Mouse (Mus musculus) thymus, postnatal 0 days (tissue): ENCODE data around the gene Rgcc. TPM values are rescaled to one million over a fixed set of nuclear protein-coding genes. Genes with fewer than 3 reads are reported as not detected.

ENCODE experiments used
- DNase-seq: peaks from one replicate; pipeline ENCODE4 v3.0.0-alpha.2; 2015; ENCODE audit warnings: low spot score
- polyA plus RNA-seq: library from polyadenylated mRNA; unstranded; fragments of >200 nt; fragmentation: Nextera tagmentation; extraction: Ambion mirVana; gene quantifications from 2 replicates; pipeline ENCODE4 v1.2.1, GENCODE M21; 2015

The Rgcc gene
- polyA plus RNA-seq, 1 experiment from 2014 or later, result 560 TPM

DNA sequence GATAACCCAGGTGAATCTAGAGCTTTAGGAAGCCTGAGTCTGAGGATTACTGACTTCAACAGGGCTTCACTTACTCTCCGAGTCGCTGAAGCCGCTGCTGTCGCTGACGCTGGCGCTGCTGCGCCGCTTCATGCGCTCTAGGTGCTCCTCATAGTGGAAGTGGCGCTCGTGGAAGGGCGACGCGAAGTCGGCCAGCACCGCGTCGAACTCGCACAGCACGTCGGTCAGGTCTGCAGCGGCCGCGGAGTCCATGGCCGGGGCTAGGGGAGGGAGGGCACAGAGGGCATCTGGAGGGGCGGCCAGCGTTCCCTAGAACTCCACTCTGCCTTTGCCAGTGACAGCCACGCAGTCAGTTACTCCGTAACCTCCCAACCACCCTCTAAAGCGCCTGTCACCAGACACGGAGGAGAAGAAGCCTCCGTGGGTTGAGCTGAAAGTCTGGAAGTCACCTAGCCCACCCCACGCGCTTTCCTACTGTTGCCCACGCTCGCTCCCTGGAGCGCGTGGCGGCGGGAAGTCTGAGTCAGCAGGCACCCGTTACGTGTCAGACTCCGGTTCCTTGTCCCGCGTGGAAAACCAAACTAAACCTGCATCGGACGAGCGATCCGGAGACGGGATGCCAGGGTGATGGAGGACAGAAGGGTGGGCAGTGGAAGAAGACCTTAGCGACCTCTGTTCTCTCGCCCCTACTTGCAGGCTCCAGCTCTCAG, 649 bp downstream of the Rgcc start:
- DNase-seq, result peak; percentile 65

DNA sequence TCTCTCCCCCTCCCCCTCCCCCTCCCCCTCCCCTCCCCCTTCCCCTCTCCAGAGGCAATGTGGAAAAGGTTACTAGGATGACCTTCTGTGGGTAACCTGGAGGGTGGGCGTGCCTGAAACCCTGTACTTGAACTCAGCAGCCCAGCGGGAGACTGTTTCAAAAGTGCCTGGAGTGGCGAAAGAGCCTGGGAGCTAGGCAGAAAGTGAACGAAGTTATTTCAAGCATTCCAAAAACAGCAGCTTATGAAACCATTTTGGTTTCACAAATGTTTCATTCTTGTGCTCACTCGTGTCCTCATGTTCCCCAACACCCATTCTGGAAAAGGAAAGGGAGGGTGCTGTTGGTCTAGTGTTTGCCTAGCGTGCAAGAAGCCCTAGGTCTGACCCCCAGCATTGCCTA, 1.6 kb downstream of the Rgcc start:
- DNase-seq, result no peak

GRCm38 (mm10) chr14:79299230-79299629, 2.2 kb downstream of the Rgcc start:
- DNase-seq, result no peak

DNA sequence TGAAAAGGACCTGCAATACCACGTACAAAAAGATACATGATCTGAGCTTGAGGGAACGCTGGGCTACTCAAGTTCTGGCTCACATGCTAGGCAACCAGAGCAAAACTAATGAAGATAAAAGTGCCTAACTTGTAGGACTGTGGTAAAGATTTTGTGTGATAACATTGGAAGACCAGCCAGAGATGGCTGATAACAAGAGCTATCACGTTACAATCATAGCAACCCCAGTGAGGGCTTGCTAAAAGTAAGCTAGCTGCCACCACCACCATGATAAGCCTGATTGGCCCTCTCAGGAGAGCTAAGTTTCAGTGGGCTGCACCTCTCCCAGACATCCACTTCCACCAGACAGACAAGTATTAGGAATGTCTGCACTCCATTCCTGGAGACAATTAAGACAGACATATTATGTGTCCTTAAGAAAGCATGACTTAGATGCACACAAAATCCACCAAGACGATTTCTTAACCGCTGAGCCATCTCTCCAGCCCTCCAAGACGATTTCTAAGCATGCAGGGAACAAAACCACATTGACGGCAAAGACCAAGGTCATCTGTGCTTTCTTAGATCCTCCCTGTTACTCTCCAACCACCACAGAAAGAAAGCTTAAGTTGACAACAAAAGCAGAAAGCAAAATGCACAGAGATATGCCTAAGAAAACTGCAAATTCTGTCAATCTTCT, 3.0 kb downstream of the Rgcc start:
- DNase-seq, result no peak

GRCm38 (mm10) chr14:79296836-79297235, 4.6 kb downstream of the Rgcc start:
- DNase-seq, result no peak

- DNase-seq, result no peak
These were observed 5.2 kb downstream of the Rgcc start for GRCm38 (mm10) chr14:79296201-79296600.

- no peak for DNase-seq
These were observed 5.9 kb downstream of the Rgcc start for GRCm38 (mm10) chr14:79295579-79295978.

DNA sequence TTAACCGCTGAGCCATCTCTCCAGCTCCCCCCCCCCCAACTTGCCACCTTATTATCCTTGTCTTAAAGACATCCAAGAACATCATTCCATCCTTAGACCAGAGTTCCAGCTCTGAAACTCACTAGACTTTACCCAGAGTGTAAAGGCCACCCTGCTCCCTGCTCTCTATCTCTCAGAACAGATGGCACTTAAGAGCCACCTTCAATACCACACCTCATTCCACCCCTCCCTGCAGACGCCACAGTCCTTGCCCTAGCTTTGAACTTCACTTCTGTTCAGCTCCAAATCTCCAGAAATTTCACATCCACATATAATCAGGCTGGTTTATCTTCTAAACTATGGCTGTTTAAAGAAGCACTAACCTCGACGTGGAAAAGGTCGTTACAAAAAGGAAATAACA, 6.5 kb downstream of the Rgcc start:
- no peak for DNase-seq

DNA sequence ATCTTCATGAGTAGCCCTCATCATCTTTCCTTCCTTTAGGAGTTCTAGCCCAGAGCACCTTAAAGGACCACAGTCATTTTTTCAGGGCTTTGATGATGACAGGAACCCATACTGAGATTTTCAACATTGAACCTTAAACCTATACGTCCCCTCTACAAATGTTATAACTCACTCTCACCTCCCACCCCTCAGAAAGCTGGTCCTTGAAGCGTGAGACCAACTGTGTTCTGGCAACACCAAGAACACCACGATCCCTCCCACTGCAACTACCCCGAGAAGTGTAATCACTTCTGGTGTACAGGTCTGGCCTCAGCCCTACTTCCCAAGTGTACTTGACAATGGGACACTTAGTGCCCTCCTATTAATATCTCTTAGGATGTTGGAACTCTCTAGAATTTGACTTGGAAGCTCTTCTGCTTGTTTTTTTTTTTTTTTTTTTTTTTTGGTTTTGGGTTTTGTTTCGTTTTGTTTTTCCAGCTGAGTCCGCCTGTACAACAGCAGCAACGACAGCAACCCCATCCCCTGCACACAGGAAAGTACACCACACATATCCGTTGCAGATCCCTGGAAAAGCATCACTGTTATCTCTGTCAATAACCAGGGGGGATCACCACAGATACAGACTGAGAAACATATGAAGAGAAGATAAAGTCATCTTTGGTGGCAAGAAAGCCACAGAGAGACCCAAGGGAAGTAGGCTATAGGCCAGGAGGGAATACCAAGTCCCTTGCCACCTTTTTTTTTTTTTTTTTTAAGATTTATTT, 7.2 kb downstream of the Rgcc start:
- DNase-seq, result no peak

- peak; percentile 85 for DNase-seq
These were observed 8.2 kb downstream of the Rgcc start for GRCm38 (mm10) chr14:79293119-79293780.

DNA sequence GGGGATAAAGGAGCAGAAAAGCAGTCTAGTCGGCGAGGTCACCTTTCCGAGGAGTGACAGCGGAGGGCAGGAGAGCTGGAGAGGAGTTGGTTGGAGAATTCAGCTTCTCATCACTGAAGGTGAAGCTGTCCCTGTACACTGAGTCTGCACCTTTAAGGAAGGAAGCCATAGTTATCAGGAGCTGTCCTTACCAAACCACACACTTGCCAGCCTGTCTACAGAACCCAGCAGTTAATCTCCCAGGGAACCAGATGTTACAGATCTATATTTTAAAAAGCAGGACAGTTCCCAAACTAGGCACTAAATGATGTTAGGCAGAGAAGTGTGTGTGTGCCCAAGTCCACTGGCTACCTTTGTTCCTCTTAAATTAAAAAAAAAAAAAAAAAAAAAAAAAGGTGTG, 9.8 kb downstream of the Rgcc start:
- no peak for DNase-seq

GRCm38 (mm10) chr14:79290683-79291425, 10.6 kb downstream of the Rgcc start:
- no peak for DNase-seq

DNA sequence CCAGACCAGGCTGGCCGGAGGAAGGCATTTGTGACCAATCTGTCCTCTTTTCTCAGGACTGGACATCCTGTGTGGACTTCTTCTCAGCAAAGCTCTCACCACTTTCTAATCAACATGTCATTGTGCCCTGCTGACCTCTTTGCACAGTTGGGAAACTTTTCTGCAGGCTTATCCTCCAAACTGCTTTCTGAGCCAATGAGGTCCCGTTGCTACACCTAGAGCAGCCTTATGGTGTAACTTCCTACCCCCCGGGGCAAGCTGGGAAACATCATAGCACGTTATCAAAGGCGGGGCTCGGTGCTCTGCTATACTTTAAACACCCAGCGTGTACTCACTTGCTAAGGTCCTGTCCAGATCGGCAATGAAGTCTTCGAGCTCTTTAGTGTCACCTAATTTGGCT, 11.5 kb downstream of the Rgcc start:
- DNase-seq, result no peak

DNA sequence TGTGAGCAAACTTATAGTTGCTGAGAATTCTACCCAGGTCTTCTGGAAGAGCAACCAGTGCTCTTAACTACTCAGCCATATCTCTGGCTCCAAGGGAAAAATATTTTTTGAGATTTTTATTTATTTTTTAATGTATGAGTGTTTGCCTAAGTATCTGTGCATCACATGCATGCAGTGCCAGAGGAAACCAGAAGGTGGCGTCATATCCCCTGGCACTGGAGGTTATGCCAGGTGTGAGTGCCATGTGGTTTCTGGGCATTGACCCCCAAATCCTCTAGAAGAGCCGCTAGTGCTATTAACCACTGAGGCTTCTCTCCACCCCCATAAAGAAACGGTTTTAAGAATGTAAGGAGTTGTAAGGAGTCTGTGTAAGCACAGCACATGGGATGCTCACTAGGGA, 13.2 kb downstream of the Rgcc start:
- peak; percentile 75 for DNase-seq

- no peak for DNase-seq
These were observed 14.1 kb downstream of the Rgcc start for GRCm38 (mm10) chr14:79287251-79287863.

GRCm38 (mm10) chr14:79285549-79285948, 15.9 kb downstream of the Rgcc start:
- DNase-seq, result no peak

GRCm38 (mm10) chr14:79284616-79285015, 16.8 kb downstream of the Rgcc start:
- no peak for DNase-seq

DNA sequence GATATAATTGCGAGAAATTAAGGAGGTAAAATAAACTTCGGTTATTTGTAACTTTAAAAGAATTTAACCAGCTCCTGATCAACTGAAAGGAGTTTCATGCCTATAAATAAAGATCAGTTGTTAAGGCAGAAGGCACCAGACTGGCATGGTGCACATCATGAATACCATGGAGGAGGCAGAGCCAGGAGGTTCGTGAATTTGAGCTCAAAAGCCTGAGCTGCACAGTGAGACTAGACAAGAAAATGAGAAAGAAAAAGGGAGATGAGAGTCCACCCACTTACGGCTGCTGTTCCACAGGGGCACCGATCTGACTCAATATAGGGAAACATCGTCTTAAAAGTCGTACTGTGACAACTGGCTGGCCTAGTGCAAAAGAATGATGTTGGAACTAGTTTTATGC, 17.5 kb downstream of the Rgcc start:
- no peak for DNase-seq

DNA sequence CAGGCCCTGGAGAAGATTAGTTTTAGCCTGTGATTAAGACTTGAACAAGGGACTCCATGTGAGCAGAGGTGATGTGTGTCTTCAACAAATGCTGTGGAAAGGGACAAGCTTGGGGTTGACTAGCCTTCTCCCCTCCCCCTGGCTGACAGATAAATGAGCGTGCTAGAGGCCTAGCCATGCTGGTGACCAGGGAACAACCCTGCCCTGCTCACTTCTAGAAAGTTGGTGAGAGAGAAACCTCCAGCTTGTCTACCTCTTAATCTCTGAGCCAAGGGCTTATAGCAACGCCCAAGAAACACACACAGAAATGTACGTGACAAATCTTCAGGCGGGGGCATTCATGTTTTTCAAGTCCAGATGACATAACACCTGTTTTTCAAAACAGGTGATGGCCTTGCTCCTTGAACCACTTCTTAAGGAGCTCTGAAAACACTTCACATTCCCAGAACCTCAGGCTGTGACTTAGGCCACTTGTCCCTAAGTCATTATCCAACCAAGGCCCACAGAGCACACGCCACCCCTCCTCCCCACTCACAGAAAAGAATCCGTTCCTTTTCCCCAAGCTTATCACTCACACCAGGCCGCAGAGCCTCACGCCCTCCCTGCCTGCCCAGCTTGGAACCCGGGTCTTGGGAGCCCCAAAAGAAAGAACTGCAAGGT, 19.4 kb downstream of the Rgcc start:
- DNase-seq, result no peak

- peak; percentile 97 for DNase-seq
These were observed 21.0 kb downstream of the Rgcc start for GRCm38 (mm10) chr14:79280456-79280855.
